Mouse (Mus musculus) hindbrain, embryonic 13.5 days (tissue): ENCODE results near the gene Nat9. TPM values are rescaled to one million over a fixed set of nuclear protein-coding genes. Genes with fewer than 3 reads are reported as not detected.

Source experiments
- polyA plus RNA-seq: library from polyadenylated mRNA; unstranded; fragments of >200 nt; fragmentation: Nextera tagmentation; extraction: Ambion mirVana; gene quantifications from 2 replicates; pipeline ENCODE4 v1.2.1, GENCODE M21; 2015

The Nat9 gene
- polyA plus RNA-seq, 1 experiment from 2014 or later, result 22.0 TPM

Other genes starting within 250 kb of the Nat9 start
- gene Cd300c, start 218.7 kb downstream of the Nat9 start, polyA plus RNA-seq, result not detected in 2 replicates
- gene Cd300ld, start 197.9 kb downstream of the Nat9 start, polyA plus RNA-seq, result 0.06 TPM in 1 of 2 replicates, not detected in the other
- 0.96 and 2.0 TPM in 2 replicates for gene Cd300c2, start 186.0 kb downstream of the Nat9 start, polyA plus RNA-seq
- gene Cd300ld2, start 171.7 kb downstream of the Nat9 start, polyA plus RNA-seq, result not detected in 2 replicates
- not detected in 2 replicates for gene Cd300ld4, start 160.8 kb downstream of the Nat9 start, polyA plus RNA-seq
- not detected in 2 replicates for gene Cd300ld5, start 150.1 kb downstream of the Nat9 start, polyA plus RNA-seq
- gene Cd300ld3, start 139.4 kb downstream of the Nat9 start, polyA plus RNA-seq, result not detected in 2 replicates
- not detected in 2 replicates for gene Cd300e, start 125.7 kb downstream of the Nat9 start, polyA plus RNA-seq
- 0.99 and 1.4 TPM in 2 replicates for gene Rab37, start 96.4 kb downstream of the Nat9 start, polyA plus RNA-seq
- gene Cd300lf, start 53.9 kb downstream of the Nat9 start, polyA plus RNA-seq, result 0.12 and 0.27 TPM in 2 replicates
- gene Slc9a3r1, start 24.5 kb downstream of the Nat9 start, polyA plus RNA-seq, result 42.2 and 55.2 TPM in 2 replicates
- gene Tmem104, start 372 bp downstream of the Nat9 start, polyA plus RNA-seq, result 11.2 and 12.1 TPM in 2 replicates
- gene Grin2c, start 79.4 kb upstream of the Nat9 start, polyA plus RNA-seq, result 0.22 TPM in 2 replicates
- 18.1 and 20.8 TPM in 2 replicates for gene Fdxr, start 89.2 kb upstream of the Nat9 start, polyA plus RNA-seq
- 0.73 and 0.79 TPM in 2 replicates for gene Fads6, start 109.8 kb upstream of the Nat9 start, polyA plus RNA-seq
- gene Otop2, start 119.3 kb upstream of the Nat9 start, polyA plus RNA-seq, result not detected in 2 replicates
- gene Ush1g, start 134.2 kb upstream of the Nat9 start, polyA plus RNA-seq, result 0.06 and 0.14 TPM in 2 replicates
- 1.00 and 1.1 TPM in 2 replicates for gene Otop3, start 146.9 kb upstream of the Nat9 start, polyA plus RNA-seq
- gene Hid1, start 179.9 kb upstream of the Nat9 start, polyA plus RNA-seq, result 41.8 and 42.9 TPM in 2 replicates
- gene Cdr2l, start 194.1 kb upstream of the Nat9 start, polyA plus RNA-seq, result 22.4 and 23.2 TPM in 2 replicates
- gene Mrpl58, start 215.9 kb upstream of the Nat9 start, polyA plus RNA-seq, result 196 and 205 TPM in 2 replicates
- gene Atp5h, start 232.1 kb upstream of the Nat9 start, polyA plus RNA-seq, result 945 and 956 TPM in 2 replicates
- gene Kctd2, start 232.3 kb upstream of the Nat9 start, polyA plus RNA-seq, result 17.7 and 22.2 TPM in 2 replicates